Mouse (Mus musculus) myocyte (in vitro differentiated cells): Measurements from ENCODE around the gene Sqstm1. TPM values are rescaled to one million over a fixed set of nuclear protein-coding genes. Genes with fewer than 3 reads are reported as not detected.

Experiments used
- H3K27me3 ChIP-seq: one replicate; pipeline ENCODE4 v1.6.1; 2011; ENCODE audit not compliant: control insufficient read depth, insufficient read depth, insufficient read length
- H3K36me3 ChIP-seq: one replicate; pipeline ENCODE4 v1.6.1; 2011; ENCODE audit not compliant: control insufficient read depth, insufficient read depth
- H3K4me2 ChIP-seq: one replicate; pipeline ENCODE4 v1.6.1; 2011; ENCODE audit warnings: low read depth, control low read depth
- H3K4me3 ChIP-seq: one replicate; pipeline ENCODE4 v1.5.1; 2011; ENCODE audit warnings: mild to moderate bottlenecking, control low read depth, moderate library complexity
- H3K79me2 ChIP-seq: one replicate; pipeline ENCODE4 v1.6.1; 2011; ENCODE audit not compliant: control insufficient read depth, insufficient read depth
- H3ac ChIP-seq: one replicate; pipeline ENCODE4 v1.6.1; 2011; ENCODE audit not compliant: control insufficient read depth, insufficient read length
- CEBPB ChIP-seq: IDR thresholded peaks from 2 replicates; pipeline ENCODE4 v1.6.1; 2011; ENCODE audit warnings: mild to moderate bottlenecking, moderate library complexity; ENCODE audit not compliant: poor library complexity, insufficient read depth, severe bottlenecking
- E2F4 ChIP-seq: IDR thresholded peaks from one replicate; pipeline ENCODE4 v1.6.1; 2011; ENCODE audit warnings: mild to moderate bottlenecking, control low read depth, moderate library complexity; ENCODE audit not compliant: insufficient read depth
- MAX ChIP-seq: IDR thresholded peaks from one replicate; pipeline ENCODE4 v1.6.1; 2011; ENCODE audit warnings: low read depth, mild to moderate bottlenecking, control low read depth
- MYOD1 ChIP-seq, 3 experiments: IDR thresholded peaks; one replicate each; pipeline ENCODE4 v1.6.1; 2011; ENCODE audit warnings: control low read depth in 2 of 3, low read depth in 2 of 3, mild to moderate bottlenecking in 2 of 3, moderate library complexity in 1 of 3; ENCODE audit not compliant: insufficient read length in 2 of 3, control insufficient read depth in 1 of 3
- MYOG ChIP-seq, 3 experiments: IDR thresholded peaks; one replicate each; pipeline ENCODE4 v1.6.1; 2011; ENCODE audit warnings: control low read depth in 2 of 3, low read depth in 2 of 3, mild to moderate bottlenecking in 2 of 3; ENCODE audit not compliant: insufficient read length in 2 of 3, control insufficient read depth in 1 of 3, insufficient read depth in 1 of 3
- POLR2A ChIP-seq: IDR thresholded peaks from one replicate; pipeline ENCODE4 v1.6.1; 2011; ENCODE audit warnings: low read depth, mild to moderate bottlenecking, control low read depth, moderate library complexity; ENCODE audit not compliant: insufficient read length
- POLR2AphosphoS2 ChIP-seq: IDR thresholded peaks from one replicate; pipeline ENCODE4 v1.6.1; 2011; ENCODE audit warnings: low read depth, control low read depth; ENCODE audit not compliant: insufficient read length
- REST ChIP-seq: IDR thresholded peaks from one replicate; pipeline ENCODE4 v1.6.1; 2011; ENCODE audit warnings: mild to moderate bottlenecking, control low read depth, moderate library complexity; ENCODE audit not compliant: insufficient read depth, insufficient read length
- SRF ChIP-seq: IDR thresholded peaks from one replicate; pipeline ENCODE4 v1.6.1; 2011; ENCODE audit warnings: low read depth; ENCODE audit not compliant: control insufficient read depth, insufficient read length
- TCF12 ChIP-seq: IDR thresholded peaks from one replicate; pipeline ENCODE4 v1.6.1; 2011; ENCODE audit warnings: mild to moderate bottlenecking, control low read depth; ENCODE audit not compliant: poor library complexity, insufficient read depth, severe bottlenecking
- TCF3 ChIP-seq: IDR thresholded peaks from one replicate; pipeline ENCODE4 v1.6.1; 2011; ENCODE audit warnings: low read depth, control low read depth; ENCODE audit not compliant: insufficient read length
- USF1 ChIP-seq: IDR thresholded peaks from one replicate; pipeline ENCODE4 v1.6.1; 2011; ENCODE audit warnings: low read depth, mild to moderate bottlenecking, control low read depth, moderate library complexity
- polyA plus RNA-seq: library from polyadenylated mRNA; unstranded; fragments of >200 nt; fragmentation: generic; extraction: Trizol; gene quantifications from one replicate; pipeline ENCODE4 v1.2.1, GENCODE M21; 2012; ENCODE audit warnings: missing spikeins

Gene Sqstm1
- polyA plus RNA-seq, 1 experiment: 873 TPM

- Histone ChIP-seq H3K27me3 (no peaks in the 10 kb centered on the region), H3K4me3 (no peak overlapping the region), H3K79me2 (no peaks in the 10 kb centered on the region), H3K36me3 (peaks cover 15% of the 10 kb centered on the region), H3ac (no peak overlapping the region), H3K4me2 (peak overlapping the region; percentile 67)
- no peak for TF ChIP-seq TCF12
- no peak for TF ChIP-seq USF1
- TF ChIP-seq TCF3: no peak
- no peak for TF ChIP-seq POLR2A
- TF ChIP-seq SRF: no peak
- no peak for TF ChIP-seq POLR2AphosphoS2
- no peak for TF ChIP-seq MAX
- TF ChIP-seq MYOG (IDR thresholded peaks at IDR 0.05; ENCODE audit: control insufficient read depth in 1 of 3, insufficient read depth in 1 of 3, insufficient read length in 2 of 3, low read depth in 2 of 3): peak in 1 of 3 experiments; percentile 25
- peak in 2 of 3 experiments; percentile 52 to 79 for TF ChIP-seq MYOD1 (IDR thresholded peaks at IDR 0.05; ENCODE audit: control insufficient read depth in 1 of 3, insufficient read length in 2 of 3, low read depth in 2 of 3)
- TF ChIP-seq CEBPB: no peak
- no peak for TF ChIP-seq REST
- TF ChIP-seq E2F4: no peak
Observed at GRCm38 (mm10) chr11:50253393-50253792, 42.8 kb upstream of the Sqstm1 start.

- TF ChIP-seq MAX (no peak), MYOD1 (IDR thresholded peaks at IDR 0.05; ENCODE audit: control insufficient read depth in 1 of 3, insufficient read length in 2 of 3, low read depth in 2 of 3) (peak in 1 of 3 experiments; percentile 8), E2F4 (no peak)
- Histone ChIP-seq H3K79me2 (no peaks in the 10 kb centered on the region), H3K27me3 (no peaks in the 10 kb centered on the region), H3K4me3 (no peak overlapping the region), H3K36me3 (peaks cover 12% of the 10 kb centered on the region), H3ac (no peak overlapping the region), H3K4me2 (peak overlapping the region; percentile 67)
Observed at GRCm38 (mm10) chr11:50252684-50253265, 42.1 kb upstream of the Sqstm1 start.

- peaks cover 6% of the 10 kb centered on the region for H3K36me3 ChIP-seq
- no peaks in the 10 kb centered on the region for H3K79me2 ChIP-seq
- H3ac ChIP-seq: no peak overlapping the region
- no peaks in the 10 kb centered on the region for H3K27me3 ChIP-seq
- H3K4me2 ChIP-seq: peak overlapping the region; percentile 67
- H3K4me3 ChIP-seq: no peak overlapping the region
- no peak for TF ChIP-seq MYOG (IDR thresholded peaks at IDR 0.05; ENCODE audit: control insufficient read depth in 1 of 3, insufficient read depth in 1 of 3, insufficient read length in 2 of 3, low read depth in 2 of 3)
- no peak for TF ChIP-seq MYOD1 (IDR thresholded peaks at IDR 0.05; ENCODE audit: control insufficient read depth in 1 of 3, insufficient read length in 2 of 3, low read depth in 2 of 3)
- TF ChIP-seq POLR2AphosphoS2: no peak
- no peak for TF ChIP-seq TCF3
- TF ChIP-seq CEBPB: no peak
- no peak for TF ChIP-seq POLR2A
- TF ChIP-seq MAX: no peak
- no peak for TF ChIP-seq SRF
- TF ChIP-seq E2F4: no peak
- TF ChIP-seq USF1: no peak
- TF ChIP-seq REST: no peak
- TF ChIP-seq TCF12: no peak
Observed at GRCm38 (mm10) chr11:50252166-50252565, 41.5 kb upstream of the Sqstm1 start.

- Histone ChIP-seq H3K36me3 (no peaks in the 10 kb centered on the region), H3ac (no peak overlapping the region), H3K27me3 (no peaks in the 10 kb centered on the region), H3K4me2 (no peak overlapping the region), H3K79me2 (no peaks in the 10 kb centered on the region), H3K4me3 (no peak overlapping the region)
- TF ChIP-seq SRF: no peak
- no peak for TF ChIP-seq MAX
- TF ChIP-seq CEBPB: no peak
- no peak for TF ChIP-seq POLR2A
- no peak for TF ChIP-seq USF1
- no peak for TF ChIP-seq REST
- TF ChIP-seq E2F4: no peak
- no peak for TF ChIP-seq MYOG (IDR thresholded peaks at IDR 0.05; ENCODE audit: control insufficient read depth in 1 of 3, insufficient read depth in 1 of 3, insufficient read length in 2 of 3, low read depth in 2 of 3)
- TF ChIP-seq TCF12: no peak
- TF ChIP-seq MYOD1 (IDR thresholded peaks at IDR 0.05; ENCODE audit: control insufficient read depth in 1 of 3, insufficient read length in 2 of 3, low read depth in 2 of 3): no peak
- no peak for TF ChIP-seq TCF3
- no peak for TF ChIP-seq POLR2AphosphoS2
Observed at GRCm38 (mm10) chr11:50248473-50249171, 38.0 kb upstream of the Sqstm1 start.
